Mouse (Mus musculus): ENCODE measurements around the gene Ubxn7. TPM values are rescaled to one million over a fixed set of nuclear protein-coding genes. Genes with fewer than 3 reads are reported as not detected.
A peak's percentile ranks its signal among the peaks of the same experiment; 100 is the strongest.

The Ubxn7 gene
- polyA plus RNA-seq, 1 experiment from 2014 or later = 14.7 TPM

DNA sequence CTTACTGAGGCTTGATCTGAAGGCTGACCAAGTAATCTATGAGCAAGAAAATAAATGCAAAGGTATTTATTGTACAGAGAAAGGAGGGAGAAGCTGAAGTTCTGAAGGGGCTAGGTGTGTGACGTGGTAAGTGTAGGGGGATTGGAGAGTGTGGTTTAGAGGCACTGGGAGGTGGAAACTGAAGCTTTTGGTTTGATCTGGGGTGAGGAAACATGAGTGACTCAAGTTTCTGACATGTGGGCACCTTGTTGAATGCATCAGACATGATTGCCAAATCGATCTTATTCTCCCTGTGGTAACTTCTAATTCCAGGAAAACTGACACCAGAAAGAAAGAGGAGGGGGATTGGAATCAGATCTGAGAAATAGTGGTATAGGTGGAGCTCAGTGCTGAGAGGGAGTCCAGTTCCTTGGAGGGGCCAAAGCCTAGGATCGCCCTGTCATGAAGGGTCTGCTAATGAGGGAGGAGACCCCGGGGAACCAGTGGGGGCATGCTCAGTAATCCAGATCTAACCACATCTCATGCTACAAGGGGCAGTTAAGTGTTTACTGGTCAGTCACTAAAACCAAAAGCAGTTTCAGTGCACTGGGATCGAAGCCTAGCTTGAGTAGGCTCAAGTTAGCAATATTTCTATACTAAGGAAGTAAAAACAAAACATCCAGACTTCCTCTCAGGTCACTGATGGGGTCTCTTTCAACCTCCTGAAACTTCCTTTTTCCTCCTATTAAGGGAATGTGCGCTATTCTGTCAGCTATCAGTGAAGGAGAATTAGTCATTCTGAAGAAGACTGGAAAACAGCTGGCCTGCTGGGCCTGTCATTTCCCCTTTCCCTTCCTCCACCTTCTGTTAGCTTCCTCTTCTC lies 63.9 kb downstream of the Ubxn7 start:
- WGBS = 69% methylated on average over 6 of the region's 6 CpGs
- Histone ChIP-seq H3K36me3 (ENCODE audit: control insufficient read depth, insufficient read depth, low read length) (0 out of 2 replicates have a peak, but pooled peaks cover 5% of the 10 kb centered on the region), H3K4me1 (ENCODE audit: control insufficient read depth, insufficient read depth, low read length) (no peaks in the 10 kb centered on the region), H3K4me2 (ENCODE audit: low read depth, low read length) (no peak overlapping the region), H3K9me3 (ENCODE audit: control insufficient read depth, low read length) (no peaks in the 10 kb centered on the region), H3K27ac (ENCODE audit: low read length) (peak overlapping the region; percentile 33; the same call in 1 of the 2 replicates), H3K4me3 (ENCODE audit: low read length) (no peak overlapping the region), H3K9ac (ENCODE audit: low read depth, low read length) (no peak overlapping the region), H3K27me3 (replicated peaks; ENCODE audit: control insufficient read depth, insufficient read depth, low read length) (no peaks in the 10 kb centered on the region)
- no peak for ATAC-seq

- no peak for ATAC-seq
- Histone ChIP-seq H3K9ac (ENCODE audit: low read depth, low read length) (no peak overlapping the region), H3K27ac (ENCODE audit: low read length) (no peak overlapping the region), H3K36me3 (ENCODE audit: control insufficient read depth, insufficient read depth, low read length) (0 out of 2 replicates have a peak, but pooled peaks cover 3% of the 10 kb centered on the region), H3K4me2 (ENCODE audit: low read depth, low read length) (no peak overlapping the region), H3K9me3 (ENCODE audit: control insufficient read depth, low read length) (no peaks in the 10 kb centered on the region), H3K27me3 (replicated peaks; ENCODE audit: control insufficient read depth, insufficient read depth, low read length) (no peaks in the 10 kb centered on the region), H3K4me1 (ENCODE audit: control insufficient read depth, insufficient read depth, low read length) (no peaks in the 10 kb centered on the region), H3K4me3 (ENCODE audit: low read length) (no peak overlapping the region)
- whole genome bisulfite sequencing = 49% methylated on average over 3 of the region's 3 CpGs
Observed at GRCm38 (mm10) chr16:32396541-32396835, 64.4 kb downstream of the Ubxn7 start.

- no peak overlapping the region for H3K9ac ChIP-seq (ENCODE audit: low read depth, low read length)
- no peaks in the 10 kb centered on the region for H3K36me3 ChIP-seq (ENCODE audit: control insufficient read depth, insufficient read depth, low read length)
- 70% methylated on average over 3 of the region's 3 CpGs for WGBS
- no peaks in the 10 kb centered on the region for H3K4me1 ChIP-seq (ENCODE audit: control insufficient read depth, insufficient read depth, low read length)
- H3K9me3 ChIP-seq (ENCODE audit: control insufficient read depth, low read length) = no peaks in the 10 kb centered on the region
- H3K4me2 ChIP-seq (ENCODE audit: low read depth, low read length) = no peak overlapping the region
- ATAC-seq = no peak
- no peaks in the 10 kb centered on the region for H3K27me3 ChIP-seq (replicated peaks; ENCODE audit: control insufficient read depth, insufficient read depth, low read length)
- no peak overlapping the region for H3K4me3 ChIP-seq (ENCODE audit: low read length)
- no peak overlapping the region for H3K27ac ChIP-seq (ENCODE audit: low read length)
Observed at GRCm38 (mm10) chr16:32398206-32398605, 66.1 kb downstream of the Ubxn7 start.

DNA sequence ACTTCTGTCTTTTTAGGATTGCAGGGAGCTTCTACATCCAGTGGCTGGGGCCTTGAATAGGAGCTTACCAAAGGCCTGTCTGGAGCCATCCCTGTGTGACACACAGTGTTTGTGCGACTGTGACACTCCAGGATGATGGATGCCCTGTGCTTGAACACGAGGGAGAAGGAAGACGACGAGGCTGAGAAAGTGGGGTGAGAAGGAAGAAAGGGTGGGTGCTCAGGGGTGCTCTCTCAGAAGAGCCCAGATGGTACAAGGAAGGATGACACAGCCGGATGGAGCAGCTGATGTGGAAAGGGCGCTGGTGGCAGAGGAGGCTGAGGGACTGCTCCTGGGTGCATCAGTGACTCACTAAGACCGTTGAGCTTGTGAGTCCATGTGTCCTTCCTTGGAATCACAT lies 68.2 kb downstream of the Ubxn7 start, which contains the start of gene Tm4sf19:
Gene Tm4sf19, plus strand, starts transcription at position 240 of the 400 bp plus-strand sequence.
- Histone ChIP-seq H3K9ac (ENCODE audit: low read depth, low read length) (no peak within 1 kb of the TSS), H3K4me3 (ENCODE audit: low read length) (no peak within 1 kb of the TSS), H3K27me3 (replicated peaks; ENCODE audit: control insufficient read depth, insufficient read depth, low read length) (no peaks in the 10 kb centered on the region), H3K4me2 (ENCODE audit: low read depth, low read length) (no peak within 1 kb of the TSS), H3K4me1 (ENCODE audit: control insufficient read depth, insufficient read depth, low read length) (no peaks in the 10 kb centered on the region), H3K9me3 (ENCODE audit: control insufficient read depth, low read length) (no peaks in the 10 kb centered on the region), H3K36me3 (ENCODE audit: control insufficient read depth, insufficient read depth, low read length) (no peaks in the 10 kb centered on the region), H3K27ac (ENCODE audit: low read length) (no peak within 1 kb of the TSS)
- WGBS = 81% methylated on average over 7 of the region's 7 CpGs
- no peak for ATAC-seq

DNA sequence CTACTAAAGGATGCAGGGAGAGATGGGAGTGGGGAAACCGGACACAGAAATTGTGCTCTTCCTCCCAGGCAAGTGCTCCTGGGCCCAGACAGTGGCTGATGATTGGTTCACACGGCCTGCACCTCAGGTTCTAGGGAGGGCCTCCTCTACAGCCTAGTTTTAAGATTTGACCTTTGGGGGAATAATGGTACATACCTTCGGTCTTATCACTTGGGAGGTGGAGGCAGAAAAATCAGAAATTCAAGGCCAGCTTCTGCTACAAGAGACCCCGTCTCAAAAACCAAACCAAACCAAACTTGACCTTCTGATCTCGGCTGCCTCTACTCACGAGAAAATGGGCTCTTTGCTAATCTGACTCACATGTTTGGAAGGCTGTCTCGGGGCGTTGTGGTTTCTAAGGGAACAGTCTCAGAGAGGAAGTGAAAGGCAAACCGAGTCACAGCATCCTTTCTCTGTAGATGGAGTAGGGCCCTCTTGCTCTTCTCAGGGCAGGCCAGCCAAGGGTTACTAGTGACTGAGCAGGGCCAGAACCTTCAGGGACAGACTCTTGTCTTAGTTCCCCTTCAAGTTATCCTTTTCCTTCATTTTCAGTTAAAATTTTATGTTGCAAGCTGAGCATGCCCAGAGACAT lies 69.4 kb downstream of the Ubxn7 start:
- no peak for ATAC-seq
- Histone ChIP-seq H3K4me2 (ENCODE audit: low read depth, low read length) (no peak overlapping the region), H3K9ac (ENCODE audit: low read depth, low read length) (no peak overlapping the region), H3K9me3 (ENCODE audit: control insufficient read depth, low read length) (0 out of 2 replicates have a peak, but pooled peaks cover 2% of the 10 kb centered on the region), H3K4me3 (ENCODE audit: low read length) (no peak overlapping the region), H3K36me3 (ENCODE audit: control insufficient read depth, insufficient read depth, low read length) (no peaks in the 10 kb centered on the region), H3K27ac (ENCODE audit: low read length) (no peak overlapping the region), H3K27me3 (replicated peaks; ENCODE audit: control insufficient read depth, insufficient read depth, low read length) (no peaks in the 10 kb centered on the region), H3K4me1 (ENCODE audit: control insufficient read depth, insufficient read depth, low read length) (no peaks in the 10 kb centered on the region)
- WGBS = 82% methylated on average over 9 of the region's 9 CpGs

- H3K4me1 ChIP-seq (ENCODE audit: control insufficient read depth, insufficient read depth, low read length) = no peaks in the 10 kb centered on the region
- WGBS = 80% methylated on average over 3 of the region's 3 CpGs
- 0 out of 2 replicates have a peak, but pooled peaks cover 2% of the 10 kb centered on the region for H3K9me3 ChIP-seq (ENCODE audit: control insufficient read depth, low read length)
- no peaks in the 10 kb centered on the region for H3K27me3 ChIP-seq (replicated peaks; ENCODE audit: control insufficient read depth, insufficient read depth, low read length)
- no peak for ATAC-seq
- H3K9ac ChIP-seq (ENCODE audit: low read depth, low read length) = no peak overlapping the region
- H3K4me2 ChIP-seq (ENCODE audit: low read depth, low read length) = no peak overlapping the region
- no peak overlapping the region for H3K4me3 ChIP-seq (ENCODE audit: low read length)
- H3K36me3 ChIP-seq (ENCODE audit: control insufficient read depth, insufficient read depth, low read length) = no peaks in the 10 kb centered on the region
- H3K27ac ChIP-seq (ENCODE audit: low read length) = no peak overlapping the region
Observed at GRCm38 (mm10) chr16:32402818-32403217, 70.8 kb downstream of the Ubxn7 start.

- 89% methylated on average over 9 of the region's 9 CpGs for WGBS
Observed at GRCm38 (mm10) chr16:32405716-32406115, 73.7 kb downstream of the Ubxn7 start.

DNA sequence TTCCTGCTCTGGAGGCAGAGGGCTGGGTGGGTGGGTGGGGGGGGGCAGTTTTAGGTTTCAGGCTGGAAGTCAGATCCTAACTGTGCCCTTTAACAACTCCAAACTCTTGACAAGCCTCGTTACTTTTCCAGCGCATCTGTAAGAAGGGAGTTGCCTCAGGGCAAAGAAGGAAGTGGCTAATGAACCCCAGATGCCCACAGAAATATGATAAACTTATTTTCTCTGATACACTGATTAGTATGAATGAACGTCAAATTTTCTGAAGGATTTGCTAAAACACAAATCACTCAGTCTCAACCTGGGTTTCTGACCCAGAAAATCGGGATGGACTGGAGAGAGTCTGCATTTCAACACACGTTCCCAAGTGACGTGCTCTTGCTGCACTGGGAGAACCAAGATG lies 74.6 kb downstream of the Ubxn7 start:
- H3K4me1 ChIP-seq (ENCODE audit: control insufficient read depth, insufficient read depth, low read length) = no peaks in the 10 kb centered on the region
- 79% methylated on average over 6 of the region's 6 CpGs for WGBS
- no peak overlapping the region for H3K9ac ChIP-seq (ENCODE audit: low read depth, low read length)
- H3K9me3 ChIP-seq (ENCODE audit: control insufficient read depth, low read length) = 0 out of 2 replicates have a peak, but pooled peaks cover 2% of the 10 kb centered on the region
- H3K4me3 ChIP-seq (ENCODE audit: low read length) = no peak overlapping the region
- H3K27me3 ChIP-seq (replicated peaks; ENCODE audit: control insufficient read depth, insufficient read depth, low read length) = no peaks in the 10 kb centered on the region
- no peak for ATAC-seq
- no peak overlapping the region for H3K4me2 ChIP-seq (ENCODE audit: low read depth, low read length)
- no peaks in the 10 kb centered on the region for H3K36me3 ChIP-seq (ENCODE audit: control insufficient read depth, insufficient read depth, low read length)
- no peak overlapping the region for H3K27ac ChIP-seq (ENCODE audit: low read length)

More at GRCm38 (mm10) chr16:32405716-32406115, 73.7 kb downstream of the Ubxn7 start:
- Histone ChIP-seq H3K27ac (ENCODE audit: low read length) (no peak overlapping the region), H3K4me2 (ENCODE audit: low read depth, low read length) (no peak overlapping the region), H3K9me3 (ENCODE audit: control insufficient read depth, low read length) (0 out of 2 replicates have a peak, but pooled peaks cover 2% of the 10 kb centered on the region), H3K4me1 (ENCODE audit: control insufficient read depth, insufficient read depth, low read length) (no peaks in the 10 kb centered on the region), H3K9ac (ENCODE audit: low read depth, low read length) (no peak overlapping the region), H3K36me3 (ENCODE audit: control insufficient read depth, insufficient read depth, low read length) (no peaks in the 10 kb centered on the region), H3K4me3 (ENCODE audit: low read length) (no peak overlapping the region), H3K27me3 (replicated peaks; ENCODE audit: control insufficient read depth, insufficient read depth, low read length) (no peaks in the 10 kb centered on the region)
- no peak for ATAC-seq

DNA sequence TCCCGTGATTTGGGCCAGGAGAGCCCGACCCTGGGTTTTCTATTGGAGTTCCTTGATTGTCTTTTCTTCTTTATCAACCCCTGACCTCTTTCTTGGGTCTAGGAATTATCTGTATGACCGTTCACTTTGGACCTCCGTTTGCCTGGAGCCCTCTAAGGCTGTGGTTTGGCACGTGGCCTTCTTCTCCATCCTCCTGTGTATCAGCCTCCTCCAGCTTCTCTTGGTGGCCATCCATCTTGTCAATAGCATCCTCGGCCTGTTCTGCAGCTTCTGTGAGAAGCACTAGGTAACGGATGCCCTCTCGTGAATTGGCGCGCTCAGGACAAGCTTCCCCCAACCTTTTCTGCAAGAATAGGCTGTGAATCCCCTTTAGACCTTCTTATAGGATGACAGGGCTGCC lies 75.7 kb downstream of the Ubxn7 start:
- Histone ChIP-seq H3K4me2 (ENCODE audit: low read depth, low read length) (no peak overlapping the region), H3K9me3 (ENCODE audit: control insufficient read depth, low read length) (0 out of 2 replicates have a peak, but pooled peaks cover 2% of the 10 kb centered on the region), H3K27me3 (replicated peaks; ENCODE audit: control insufficient read depth, insufficient read depth, low read length) (no peaks in the 10 kb centered on the region), H3K4me1 (ENCODE audit: control insufficient read depth, insufficient read depth, low read length) (no peaks in the 10 kb centered on the region), H3K9ac (ENCODE audit: low read depth, low read length) (no peak overlapping the region), H3K36me3 (ENCODE audit: control insufficient read depth, insufficient read depth, low read length) (no peaks in the 10 kb centered on the region), H3K27ac (ENCODE audit: low read length) (no peak overlapping the region), H3K4me3 (ENCODE audit: low read length) (no peak overlapping the region)
- ATAC-seq = no peak
- WGBS = 78% methylated on average over 10 of the region's 10 CpGs

Measured in intestine, embryonic 16.5 days (tissue).